Mouse (Mus musculus) midbrain, embryonic 14.5 days (tissue): Measurements from ENCODE around the gene Alkbh3. TPM values are rescaled to one million over a fixed set of nuclear protein-coding genes. Genes with fewer than 3 reads are reported as not detected.
A peak's percentile ranks its signal among the peaks of the same experiment; 100 is the strongest.

Source experiments
- ATAC-seq: fragments of 200-750 bp; cut with Nextera tagmentation; 2 replicates; pipeline ENCODE4 v1.8.0; 2017; ENCODE audit warnings: moderate number of reproducible peaks, moderate library complexity; ENCODE audit not compliant: low FRiP score, low TSS enrichment
- DNase-seq: peaks from one replicate; pipeline ENCODE4 v3.0.0-alpha.2; 2015
- H3K27ac ChIP-seq: fragments of 300-500 bp; sonication (generic); replicated peaks from 2 replicates; pipeline ENCODE4 v1.5.1; 2014; ENCODE audit warnings: mild to moderate bottlenecking, low read depth, low read length, moderate library complexity
- H3K27me3 ChIP-seq: fragments of 300-500 bp; sonication (generic); 2 replicates; pipeline ENCODE4 v1.6.1; 2014; ENCODE audit warnings: low read length, control low read depth, mixed read lengths; ENCODE audit not compliant: control insufficient read depth, insufficient read depth
- H3K36me3 ChIP-seq: fragments of 300-500 bp; sonication (generic); 2 replicates; pipeline ENCODE4 v1.6.1; 2014; ENCODE audit warnings: low read length, control low read depth; ENCODE audit not compliant: control insufficient read depth, insufficient read depth
- H3K4me1 ChIP-seq: fragments of 300-500 bp; sonication (generic); 2 replicates; pipeline ENCODE4 v1.6.1; 2014; ENCODE audit warnings: mild to moderate bottlenecking, antibody characterized with exemption, low read length, control low read depth; ENCODE audit not compliant: control insufficient read depth, insufficient read depth
- H3K4me2 ChIP-seq: fragments of 300-500 bp; sonication (generic); 2 replicates; pipeline ENCODE4 v1.6.1; 2014; ENCODE audit warnings: mild to moderate bottlenecking, low read length, moderate library complexity
- H3K4me3 ChIP-seq: fragments of 300-500 bp; sonication (generic); replicated peaks from 2 replicates; pipeline ENCODE4 v1.5.1; 2014; ENCODE audit warnings: low read depth, low read length
- H3K9ac ChIP-seq: fragments of 300-500 bp; sonication (generic); replicated peaks from 2 replicates; pipeline ENCODE4 v1.6.1; 2014; ENCODE audit warnings: mild to moderate bottlenecking, low read length, moderate library complexity
- H3K9me3 ChIP-seq: fragments of 300-500 bp; sonication (generic); 2 replicates; pipeline ENCODE4 v1.6.1; 2016; ENCODE audit warnings: low read length, control low read depth, mixed read lengths; ENCODE audit not compliant: control insufficient read depth
- WGBS: fragments of 180-500 bp; shearing (Covaris S2); extraction: QIAGEN DNeasy Blood & Tissue Kit; methylation state at CpG from one replicate; pipeline ENCODE4 v1.1.7; 2014; 5-methylcytosine and 5-hydroxymethylcytosine counted together
- polyA plus RNA-seq: library from polyadenylated mRNA; unstranded; fragments of >200 nt; fragmentation: Nextera tagmentation; extraction: Ambion mirVana; gene quantifications from 2 replicates; pipeline ENCODE4 v1.2.1, GENCODE M21; 2014

Gene Alkbh3
- polyA plus RNA-seq, 1 experiment from 2014 or later: 53.7 TPM

GRCm38 (mm10) chr2:93961716-93962115 lies 48.9 kb downstream of the Alkbh3 start:
- ATAC-seq (no peak), DNase-seq (no peak)
- Histone ChIP-seq H3K27ac (no peak overlapping the region), H3K9me3 (no peaks in the 10 kb centered on the region), H3K9ac (no peak overlapping the region), H3K27me3 (no peaks in the 10 kb centered on the region), H3K36me3 (no peaks in the 10 kb centered on the region), H3K4me1 (peaks cover 6% of the 10 kb centered on the region; the same call in 1 of the 2 replicates), H3K4me3 (no peak overlapping the region), H3K4me2 (no peak overlapping the region)
- WGBS: 81% methylated on average over 8 of the region's 8 CpGs

GRCm38 (mm10) chr2:93959346-93959745 lies 51.3 kb downstream of the Alkbh3 start:
- WGBS: 77% methylated on average over 8 of the region's 8 CpGs
- no peak for ATAC-seq

GRCm38 (mm10) chr2:93958216-93958615 lies 52.4 kb downstream of the Alkbh3 start:
- Histone ChIP-seq H3K4me1 (peaks cover 12% of the 10 kb centered on the region), H3K9me3 (no peaks in the 10 kb centered on the region), H3K4me3 (no peak overlapping the region), H3K4me2 (no peak overlapping the region), H3K36me3 (no peaks in the 10 kb centered on the region), H3K9ac (no peak overlapping the region), H3K27me3 (peaks cover 22% of the 10 kb centered on the region; the same call in 1 of the 2 replicates), H3K27ac (no peak overlapping the region)
- 68% methylated on average over 3 of the region's 3 CpGs for WGBS
- ATAC-seq (no peak), DNase-seq (no peak)

More at GRCm38 (mm10) chr2:93959346-93959745, 51.3 kb downstream of the Alkbh3 start:
- Histone ChIP-seq H3K9ac (no peak overlapping the region), H3K4me1 (peaks cover 12% of the 10 kb centered on the region), H3K36me3 (no peaks in the 10 kb centered on the region), H3K4me2 (no peak overlapping the region), H3K27me3 (peaks cover 15% of the 10 kb centered on the region; the same call in 1 of the 2 replicates), H3K9me3 (no peaks in the 10 kb centered on the region), H3K4me3 (no peak overlapping the region), H3K27ac (no peak overlapping the region)
- DNase-seq: no peak

- DNase-seq (peak; percentile 19), ATAC-seq (no peak)
- WGBS: 40% methylated on average over 8 of the region's 8 CpGs
- Histone ChIP-seq H3K27ac (no peak overlapping the region), H3K9me3 (no peaks in the 10 kb centered on the region), H3K4me1 (peaks cover 12% of the 10 kb centered on the region), H3K27me3 (peaks cover 22% of the 10 kb centered on the region; the same call in 1 of the 2 replicates), H3K9ac (no peak overlapping the region), H3K36me3 (no peaks in the 10 kb centered on the region), H3K4me3 (no peak overlapping the region), H3K4me2 (no peak overlapping the region)
These were observed 52.8 kb downstream of the Alkbh3 start for GRCm38 (mm10) chr2:93957785-93958175.

GRCm38 (mm10) chr2:93956908-93957784 lies 53.5 kb downstream of the Alkbh3 start, which contains the start of gene Gm13889:
TSS of gene Gm13889 (minus strand) at chr2:93957201.
- Histone ChIP-seq H3K4me3 (peak within 1 kb of the TSS; percentile 59), H3K9me3 (no peaks in the 10 kb centered on the region), H3K9ac (peak within 1 kb of the TSS; percentile 72), H3K4me1 (peaks cover 12% of the 10 kb centered on the region), H3K27me3 (peaks cover 22% of the 10 kb centered on the region; the same call in 1 of the 2 replicates), H3K4me2 (peak within 1 kb of the TSS; percentile 99), H3K27ac (peak within 1 kb of the TSS; percentile 55), H3K36me3 (no peaks in the 10 kb centered on the region)
- peak; percentile 62 for ATAC-seq
- 6% methylated on average over 59 of the region's 62 CpGs for WGBS
- DNase-seq: peak; percentile 83

GRCm38 (mm10) chr2:93956331-93956801 lies 54.2 kb downstream of the Alkbh3 start:
- peak overlapping the region; percentile 59 for H3K4me3 ChIP-seq
- H3K27ac ChIP-seq: peak overlapping the region; percentile 55
- peak overlapping the region; percentile 99 for H3K4me2 ChIP-seq
- WGBS: under 1% methylated on average over 44 of the region's 44 CpGs
- ATAC-seq (peak; percentile 47), DNase-seq (peak; percentile 80)
- H3K27me3 ChIP-seq: peaks cover 22% of the 10 kb centered on the region; the same call in 1 of the 2 replicates
- H3K9ac ChIP-seq: peak overlapping the region; percentile 72
- peaks cover 12% of the 10 kb centered on the region for H3K4me1 ChIP-seq
- no peaks in the 10 kb centered on the region for H3K9me3 ChIP-seq
- no peaks in the 10 kb centered on the region for H3K36me3 ChIP-seq

GRCm38 (mm10) chr2:93955886-93956285 lies 54.7 kb downstream of the Alkbh3 start:
- H3K4me1 ChIP-seq: peaks cover 12% of the 10 kb centered on the region
- peaks cover 22% of the 10 kb centered on the region; the same call in 1 of the 2 replicates for H3K27me3 ChIP-seq
- peak overlapping the region; percentile 55; the same call in 1 of the 2 replicates for H3K27ac ChIP-seq
- H3K4me2 ChIP-seq: peak overlapping the region; percentile 99
- WGBS: under 1% methylated on average over 31 of the region's 31 CpGs
- no peaks in the 10 kb centered on the region for H3K9me3 ChIP-seq
- H3K36me3 ChIP-seq: no peaks in the 10 kb centered on the region
- DNase-seq (peak; percentile 59), ATAC-seq (0 out of 2 replicates have a peak, but pooled peaks have one; percentile 22)
- H3K4me3 ChIP-seq: peak overlapping the region; percentile 59
- H3K9ac ChIP-seq: peak overlapping the region; percentile 72

- Histone ChIP-seq H3K27ac (no peak overlapping the region), H3K9ac (peak overlapping the region; percentile 72; the same call in 1 of the 2 replicates)
These were observed 55.6 kb downstream of the Alkbh3 start for GRCm38 (mm10) chr2:93954781-93955578.

More at GRCm38 (mm10) chr2:93954781-93955578, 55.6 kb downstream of the Alkbh3 start:
- peak overlapping the region; percentile 59 for H3K4me3 ChIP-seq
- 1% methylated on average over 32 of the region's 32 CpGs for WGBS
- H3K36me3 ChIP-seq: no peaks in the 10 kb centered on the region
- peak overlapping the region; percentile 99 for H3K4me2 ChIP-seq
- DNase-seq: peak; percentile 57
- no peaks in the 10 kb centered on the region for H3K9me3 ChIP-seq
- H3K27me3 ChIP-seq: peaks cover 22% of the 10 kb centered on the region; the same call in 1 of the 2 replicates
- ATAC-seq: no peak
- peaks cover 12% of the 10 kb centered on the region for H3K4me1 ChIP-seq
